In the genomic region with DNA sequence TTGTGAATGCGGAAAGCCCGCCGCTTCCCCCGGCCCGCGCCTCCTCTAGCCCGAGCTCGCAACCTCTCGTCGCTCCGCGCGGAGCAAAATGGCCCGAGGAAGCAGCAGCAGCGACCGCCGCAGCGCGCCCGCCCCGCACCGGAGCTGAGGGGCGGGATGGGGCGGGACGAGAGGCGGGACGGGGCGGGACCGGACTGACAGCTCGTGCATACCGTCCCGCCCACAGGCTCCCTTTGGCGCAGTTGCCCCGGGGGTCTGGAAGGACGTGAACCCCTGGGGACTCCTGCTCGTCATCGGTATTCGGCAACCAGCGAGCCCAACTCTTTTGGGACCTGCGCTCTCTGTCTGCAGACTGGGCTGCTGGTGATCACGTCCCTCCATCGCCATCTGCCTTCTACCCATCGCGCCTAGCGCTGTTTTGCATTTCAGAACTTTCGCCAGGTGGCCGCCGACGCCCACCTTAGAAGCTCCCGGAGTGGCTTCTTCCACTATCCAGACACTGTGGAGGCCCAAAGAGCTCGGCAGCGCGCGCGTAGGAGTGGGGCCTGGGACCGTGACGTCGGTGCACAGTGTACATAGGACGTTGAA, we compare ENCODE assay signal across 8 mouse cellular contexts. TPM values are rescaled to one million over a fixed set of nuclear protein-coding genes. Genes with fewer than 3 reads are reported as not detected.
DNase-seq lines count a peak whose midpoint lies in the region; ATAC-seq lines count a peak whose summit lies in the region.

A gene (minus strand): TSS at position 142 of the 588 bp plus-strand sequence.

- intact Hi-C loops in left cerebral cortex, postnatal 25 days (cut with DNase I), result loop anchor here (5.0 kb wide), 2 partner anchors 75 to 160 kb away; a partner anchor contains a TSS

- WGBS in intestine, embryonic 14.5 days, result under 1% methylated on average over 58 of the region's 59 CpGs

- no peaks in the 10 kb centered on the region for H3K27me3 ChIP-seq in intestine, embryonic 14.5 days (replicated peaks; ENCODE audit: control insufficient read depth, insufficient read depth, low read length)

- H3K4me3 ChIP-seq in intestine, embryonic 14.5 days (ENCODE audit: low read depth, low read length), result peak within 1 kb of the TSS; percentile 85

- H3K9ac ChIP-seq in intestine, embryonic 14.5 days (ENCODE audit: low read length), result peak within 1 kb of the TSS; percentile 93

- peaks cover 8% of the 10 kb centered on the region for H3K36me3 ChIP-seq in intestine, embryonic 14.5 days (ENCODE audit: control insufficient read depth, insufficient read depth, low read length)

- peaks cover 20% of the 10 kb centered on the region for H3K4me1 ChIP-seq in intestine, embryonic 14.5 days (replicated peaks; ENCODE audit: control insufficient read depth, insufficient read depth, low read length)

- peak within 1 kb of the TSS; percentile 87 for H3K27ac ChIP-seq in intestine, embryonic 14.5 days (ENCODE audit: low read depth)

- peak within 1 kb of the TSS; percentile 93 for H3K4me2 ChIP-seq in intestine, embryonic 14.5 days (ENCODE audit: low read length)

- peak; percentile 93 for DNase-seq in adrenal gland, adult 2 months
- DNase-seq in embryo, embryonic 11 days, result peak; percentile 90
- peak; percentile 90 for DNase-seq in gastrocnemius, postnatal 25 days
- peak; percentile 94 for DNase-seq in intestine, embryonic 14.5 days (ENCODE audit: low spot score)
- DNase-seq in left cerebral cortex, postnatal 25 days (ENCODE audit: low spot score in 2 of 2), result peak; percentile 90 to 94
- DNase-seq in mesoderm, embryonic 11.5 days (ENCODE audit: low read depth, low spot score), result peak; percentile 86
- DNase-seq in right cerebral cortex, postnatal 25 days, result peak; percentile 90
- DNase-seq in urinary bladder, postnatal 4 days (ENCODE audit: low spot score in 2 of 2), result peak; percentile 83 to 85

- ATAC-seq in intestine, embryonic 14.5 days (replicated peaks; ENCODE audit: low FRiP score, low TSS enrichment, low read depth), result peak; percentile 88

- no peaks in the 10 kb centered on the region for H3K9me3 ChIP-seq in intestine, embryonic 14.5 days (ENCODE audit: control insufficient read depth, low read length)

RNA-seq across cellular contexts. Expression of the gene that starts here (rescaled TPM):
- 10 to 100 TPM; 59.7 to 73.4 TPM for total RNA-seq in adrenal gland, adult 2 months (2021)
- 34.3 and 35.6 TPM in 2 replicates for polyA plus RNA-seq in adrenal gland, adult 2 months (2012; rRNA removed)
- 10 to 100 TPM; 10.1 to 10.9 TPM for total RNA-seq in gastrocnemius, postnatal 25 days (2021)
- polyA plus RNA-seq in intestine, embryonic 14.5 days (2014; fragmentation: Nextera tagmentation; extraction: Ambion mirVana), result 31.1 and 31.4 TPM in 2 replicates
- total RNA-seq in left cerebral cortex, postnatal 25 days (2021), result 10 to 100 TPM; 84.0 to 87.3 TPM

Comparison
In these comparisons a context has a peak if more than half of its experiments do, and no peak if none do; other contexts are left out.
1. Peak in every context shown above with its lines: DNase-seq, ATAC-seq, H3K4me3 ChIP-seq and H3K27ac ChIP-seq.
2. RNA of the gene that starts here (total RNA-seq): 84.0 to 87.3 TPM in left cerebral cortex, postnatal 25 days and 59.7 to 73.4 TPM in adrenal gland, adult 2 months; 10.1 to 10.9 TPM in gastrocnemius, postnatal 25 days; every median in the first group is over 4 times any median in the second.